Mouse (Mus musculus) embryonic facial prominence, embryonic 11.5 days (tissue): ENCODE data around the gene Gas2l2. TPM values are rescaled to one million over a fixed set of nuclear protein-coding genes. Genes with fewer than 3 reads are reported as not detected.

Source experiments
- polyA plus RNA-seq: library from polyadenylated mRNA; unstranded; fragments of >200 nt; fragmentation: Nextera tagmentation; extraction: Ambion mirVana; gene quantifications from 2 replicates; pipeline ENCODE4 v1.2.1, GENCODE M21; 2014

Gene Gas2l2
- polyA plus RNA-seq, 1 experiment from 2014 or later = not detected

Other genes with a start within 250 kb of the Gas2l2 start
- gene Slfn3, start 238.1 kb downstream of the Gas2l2 start, polyA plus RNA-seq = 1.2 and 1.4 TPM in 2 replicates
- gene Slfn14, start 142.7 kb downstream of the Gas2l2 start, polyA plus RNA-seq = 0.56 and 0.81 TPM in 2 replicates
- gene Ap2b1, start 130.4 kb downstream of the Gas2l2 start, polyA plus RNA-seq = 93.5 and 96.0 TPM in 2 replicates
- 13.8 and 16.8 TPM in 2 replicates for gene Pex12, start 126.9 kb downstream of the Gas2l2 start, polyA plus RNA-seq
- gene Rasl10b, start 20.3 kb downstream of the Gas2l2 start, polyA plus RNA-seq = 2.1 and 2.4 TPM in 2 replicates
- 0.38 and 0.54 TPM in 2 replicates for gene 1700020L24Rik, start 8.2 kb upstream of the Gas2l2 start, polyA plus RNA-seq
- 3.2 and 3.8 TPM in 2 replicates for gene Mmp28, start 33.6 kb upstream of the Gas2l2 start, polyA plus RNA-seq
- 7.5 and 8.9 TPM in 2 replicates for gene Taf15, start 43.6 kb upstream of the Gas2l2 start, polyA plus RNA-seq
- not detected in 2 replicates for gene Heatr9, start 92.7 kb upstream of the Gas2l2 start, polyA plus RNA-seq
- gene Ccl5, start 101.1 kb upstream of the Gas2l2 start, polyA plus RNA-seq = not detected in 2 replicates
- gene Ccl9, start 149.2 kb upstream of the Gas2l2 start, polyA plus RNA-seq = 1.2 and 3.1 TPM in 2 replicates
- 1.2 and 3.1 TPM in 2 replicates for gene Ccl6, start 163.6 kb upstream of the Gas2l2 start, polyA plus RNA-seq
- gene Rpl9-ps1, start 216.2 kb upstream of the Gas2l2 start, polyA plus RNA-seq = not detected in 2 replicates
- 0.68 and 1.6 TPM in 2 replicates for gene Ccl3, start 219.9 kb upstream of the Gas2l2 start, polyA plus RNA-seq
- 0.92 TPM in 1 of 2 replicates, not detected in the other for gene Ccl4, start 233.1 kb upstream of the Gas2l2 start, polyA plus RNA-seq